Mouse (Mus musculus): ENCODE results near the gene Sec24c.

DNA sequence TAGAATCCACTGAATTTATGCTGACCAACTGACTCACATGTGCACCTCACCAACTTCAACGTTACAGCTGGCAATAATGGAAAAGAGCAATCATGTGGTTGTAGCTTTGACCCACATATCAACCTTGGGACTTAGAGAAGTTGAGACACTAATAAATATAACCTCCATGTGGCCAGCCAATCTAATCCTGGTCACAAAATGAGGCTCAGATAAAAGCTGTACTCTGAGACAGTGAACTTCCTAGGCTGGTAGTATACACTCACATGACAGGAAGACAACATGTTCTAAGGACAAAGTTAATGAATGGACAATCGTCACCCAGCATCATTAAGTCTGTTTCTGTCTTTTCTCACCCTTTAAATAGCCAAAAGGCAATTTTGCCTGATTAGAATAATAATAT lies 47.7 kb upstream of the Sec24c start:
- TF ChIP-seq EP300 (IDR thresholded peaks at IDR 0.05; ENCODE audit: low read depth) (no peak), CTCF (IDR thresholded peaks at IDR 0.05; ENCODE audit: low read depth) (no peak)
